Mouse (Mus musculus) myocyte (in vitro differentiated cells): ENCODE results near the gene Mrps12. TPM values are rescaled to one million over a fixed set of nuclear protein-coding genes. Genes with fewer than 3 reads are reported as not detected.

Source experiments
- H3K27me3 ChIP-seq: one replicate; pipeline ENCODE4 v1.6.1; 2011; ENCODE audit not compliant: control insufficient read depth, insufficient read depth, insufficient read length
- H3K36me3 ChIP-seq: one replicate; pipeline ENCODE4 v1.6.1; 2011; ENCODE audit not compliant: control insufficient read depth, insufficient read depth
- H3K4me2 ChIP-seq: one replicate; pipeline ENCODE4 v1.6.1; 2011; ENCODE audit warnings: low read depth, control low read depth
- H3K4me3 ChIP-seq: one replicate; pipeline ENCODE4 v1.5.1; 2011; ENCODE audit warnings: mild to moderate bottlenecking, control low read depth, moderate library complexity
- H3K79me2 ChIP-seq: one replicate; pipeline ENCODE4 v1.6.1; 2011; ENCODE audit not compliant: control insufficient read depth, insufficient read depth
- H3ac ChIP-seq: one replicate; pipeline ENCODE4 v1.6.1; 2011; ENCODE audit not compliant: control insufficient read depth, insufficient read length
- CEBPB ChIP-seq: IDR thresholded peaks from 2 replicates; pipeline ENCODE4 v1.6.1; 2011; ENCODE audit warnings: mild to moderate bottlenecking, moderate library complexity; ENCODE audit not compliant: poor library complexity, insufficient read depth, severe bottlenecking
- E2F4 ChIP-seq: IDR thresholded peaks from one replicate; pipeline ENCODE4 v1.6.1; 2011; ENCODE audit warnings: mild to moderate bottlenecking, control low read depth, moderate library complexity; ENCODE audit not compliant: insufficient read depth
- MAX ChIP-seq: IDR thresholded peaks from one replicate; pipeline ENCODE4 v1.6.1; 2011; ENCODE audit warnings: low read depth, mild to moderate bottlenecking, control low read depth
- MYOD1 ChIP-seq, 3 experiments: IDR thresholded peaks; one replicate each; pipeline ENCODE4 v1.6.1; 2011; ENCODE audit warnings: control low read depth in 2 of 3, low read depth in 2 of 3, mild to moderate bottlenecking in 2 of 3, moderate library complexity in 1 of 3; ENCODE audit not compliant: insufficient read length in 2 of 3, control insufficient read depth in 1 of 3
- MYOG ChIP-seq, 3 experiments: IDR thresholded peaks; one replicate each; pipeline ENCODE4 v1.6.1; 2011; ENCODE audit warnings: control low read depth in 2 of 3, low read depth in 2 of 3, mild to moderate bottlenecking in 2 of 3; ENCODE audit not compliant: insufficient read length in 2 of 3, control insufficient read depth in 1 of 3, insufficient read depth in 1 of 3
- POLR2A ChIP-seq: IDR thresholded peaks from one replicate; pipeline ENCODE4 v1.6.1; 2011; ENCODE audit warnings: low read depth, mild to moderate bottlenecking, control low read depth, moderate library complexity; ENCODE audit not compliant: insufficient read length
- POLR2AphosphoS2 ChIP-seq: IDR thresholded peaks from one replicate; pipeline ENCODE4 v1.6.1; 2011; ENCODE audit warnings: low read depth, control low read depth; ENCODE audit not compliant: insufficient read length
- REST ChIP-seq: IDR thresholded peaks from one replicate; pipeline ENCODE4 v1.6.1; 2011; ENCODE audit warnings: mild to moderate bottlenecking, control low read depth, moderate library complexity; ENCODE audit not compliant: insufficient read depth, insufficient read length
- SRF ChIP-seq: IDR thresholded peaks from one replicate; pipeline ENCODE4 v1.6.1; 2011; ENCODE audit warnings: low read depth; ENCODE audit not compliant: control insufficient read depth, insufficient read length
- TCF12 ChIP-seq: IDR thresholded peaks from one replicate; pipeline ENCODE4 v1.6.1; 2011; ENCODE audit warnings: mild to moderate bottlenecking, control low read depth; ENCODE audit not compliant: poor library complexity, insufficient read depth, severe bottlenecking
- TCF3 ChIP-seq: IDR thresholded peaks from one replicate; pipeline ENCODE4 v1.6.1; 2011; ENCODE audit warnings: low read depth, control low read depth; ENCODE audit not compliant: insufficient read length
- USF1 ChIP-seq: IDR thresholded peaks from one replicate; pipeline ENCODE4 v1.6.1; 2011; ENCODE audit warnings: low read depth, mild to moderate bottlenecking, control low read depth, moderate library complexity
- polyA plus RNA-seq: library from polyadenylated mRNA; unstranded; fragments of >200 nt; fragmentation: generic; extraction: Trizol; gene quantifications from one replicate; pipeline ENCODE4 v1.2.1, GENCODE M21; 2012; ENCODE audit warnings: missing spikeins

The Mrps12 gene
- polyA plus RNA-seq, 1 experiment = 132 TPM

DNA sequence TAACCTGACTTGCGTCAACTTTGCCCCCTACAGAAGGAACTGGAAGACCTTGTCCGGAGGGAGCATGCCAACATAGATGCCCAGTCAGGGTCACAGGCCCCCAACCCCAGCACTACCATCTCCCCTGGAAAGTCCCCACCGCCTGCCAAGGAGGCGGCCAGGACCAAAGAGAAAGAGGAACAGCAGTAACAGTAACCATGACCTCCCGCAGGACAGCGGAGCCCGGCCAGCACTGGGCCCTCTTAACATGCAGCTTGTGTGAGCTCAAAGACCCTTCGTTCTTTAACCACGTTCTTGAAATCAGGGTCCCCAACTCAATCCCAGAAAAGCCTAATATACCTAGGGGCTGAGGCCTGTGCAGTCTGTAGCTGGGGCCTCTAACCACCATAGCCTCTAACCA lies 46.3 kb upstream of the Mrps12 start:
- TF ChIP-seq TCF3 = no peak
- TF ChIP-seq POLR2A = no peak
- no peak for TF ChIP-seq MYOD1 (IDR thresholded peaks at IDR 0.05; ENCODE audit: control insufficient read depth in 1 of 3, insufficient read length in 2 of 3, low read depth in 2 of 3)
- TF ChIP-seq TCF12 = no peak
- no peak for TF ChIP-seq MAX
- TF ChIP-seq SRF = no peak
- no peak for TF ChIP-seq CEBPB
- TF ChIP-seq REST = no peak
- TF ChIP-seq POLR2AphosphoS2 = no peak
- TF ChIP-seq MYOG (IDR thresholded peaks at IDR 0.05; ENCODE audit: control insufficient read depth in 1 of 3, insufficient read depth in 1 of 3, insufficient read length in 2 of 3, low read depth in 2 of 3) = no peak
- no peaks in the 10 kb centered on the region for H3K79me2 ChIP-seq
- no peak overlapping the region for H3ac ChIP-seq
- no peak overlapping the region for H3K4me3 ChIP-seq
- no peak overlapping the region for H3K4me2 ChIP-seq
- H3K36me3 ChIP-seq = no peaks in the 10 kb centered on the region
- H3K27me3 ChIP-seq = no peaks in the 10 kb centered on the region

DNA sequence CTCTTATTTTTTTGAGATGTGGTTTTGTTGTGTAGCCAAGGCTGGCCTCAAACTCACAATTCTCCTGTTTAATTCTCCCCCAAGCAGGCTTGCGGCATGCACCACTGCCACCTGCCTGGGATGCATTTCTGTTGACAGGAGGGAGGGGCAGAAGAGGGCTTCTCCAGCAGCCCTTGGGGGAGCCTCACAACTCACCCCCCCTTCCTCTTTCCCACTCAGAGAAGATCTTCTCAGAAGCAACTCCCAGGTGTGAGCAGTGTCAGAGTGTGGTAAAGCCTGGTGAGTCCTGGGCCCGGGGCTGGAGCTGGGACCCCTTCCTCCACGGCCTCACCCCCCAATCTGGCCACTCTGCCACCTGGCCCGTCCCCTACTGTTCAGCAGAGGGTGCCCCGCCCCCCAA lies 43.5 kb upstream of the Mrps12 start:
- Histone ChIP-seq H3K79me2 (no peaks in the 10 kb centered on the region), H3K36me3 (no peaks in the 10 kb centered on the region), H3ac (no peak overlapping the region), H3K4me3 (no peak overlapping the region), H3K4me2 (no peak overlapping the region), H3K27me3 (no peaks in the 10 kb centered on the region)
- TF ChIP-seq MAX = no peak
- TF ChIP-seq REST = no peak
- no peak for TF ChIP-seq POLR2AphosphoS2
- TF ChIP-seq MYOG (IDR thresholded peaks at IDR 0.05; ENCODE audit: control insufficient read depth in 1 of 3, insufficient read depth in 1 of 3, insufficient read length in 2 of 3, low read depth in 2 of 3) = no peak
- TF ChIP-seq TCF12 = no peak
- TF ChIP-seq USF1 = no peak
- no peak for TF ChIP-seq POLR2A
- TF ChIP-seq CEBPB = no peak
- no peak for TF ChIP-seq E2F4

DNA sequence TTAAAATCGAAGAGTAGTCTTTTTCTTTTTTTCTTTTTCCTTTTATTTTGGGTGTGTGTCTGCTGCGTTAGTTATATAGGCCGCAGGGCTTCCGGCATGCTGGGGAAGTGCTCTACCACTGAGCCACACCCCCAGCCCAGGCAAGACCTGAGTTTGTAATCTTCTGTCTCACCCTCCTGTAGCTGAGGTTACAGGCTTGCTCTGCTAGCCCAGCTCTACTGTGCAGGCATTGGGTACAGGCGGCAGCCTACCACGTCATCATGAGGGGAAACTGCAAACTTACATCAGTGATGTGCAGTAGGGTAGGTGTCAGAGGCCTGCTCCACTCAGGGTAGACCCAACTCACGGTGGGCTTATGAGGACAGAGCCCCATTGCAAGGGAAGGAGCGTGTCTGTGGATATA lies 39.6 kb upstream of the Mrps12 start:
- no peak for TF ChIP-seq USF1
- no peak for TF ChIP-seq TCF12
- TF ChIP-seq SRF = no peak
- TF ChIP-seq MAX = no peak
- TF ChIP-seq MYOG (IDR thresholded peaks at IDR 0.05; ENCODE audit: control insufficient read depth in 1 of 3, insufficient read depth in 1 of 3, insufficient read length in 2 of 3, low read depth in 2 of 3) = no peak
- H3K27me3 ChIP-seq = no peaks in the 10 kb centered on the region
- no peaks in the 10 kb centered on the region for H3K79me2 ChIP-seq
- no peak overlapping the region for H3ac ChIP-seq
- no peak overlapping the region for H3K4me3 ChIP-seq
- no peak overlapping the region for H3K4me2 ChIP-seq
- H3K36me3 ChIP-seq = peaks cover 8% of the 10 kb centered on the region

DNA sequence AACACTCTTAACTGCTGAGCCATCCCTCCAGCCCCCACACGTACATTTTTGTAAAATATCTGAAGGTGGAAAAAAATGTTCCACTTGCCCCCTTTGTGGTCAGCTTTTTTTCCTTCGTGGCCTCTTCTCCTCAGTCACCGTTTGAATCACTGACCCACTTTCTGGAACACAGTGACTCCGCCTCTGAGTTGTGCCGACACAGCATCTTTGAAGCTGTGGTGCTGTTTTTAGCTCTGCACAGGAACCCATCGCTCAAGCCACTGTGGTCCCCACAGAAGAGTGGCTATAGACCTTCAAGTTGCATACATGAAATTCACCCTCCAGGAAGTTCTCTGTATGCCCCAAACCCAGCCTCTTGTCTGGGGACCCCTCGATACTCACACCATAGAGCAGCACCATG lies 39.2 kb upstream of the Mrps12 start:
- H3K4me2 ChIP-seq = no peak overlapping the region
- TF ChIP-seq POLR2AphosphoS2 = no peak
- TF ChIP-seq E2F4 = no peak
- TF ChIP-seq REST = no peak
- no peak for TF ChIP-seq USF1
- TF ChIP-seq MYOD1 (IDR thresholded peaks at IDR 0.05; ENCODE audit: control insufficient read depth in 1 of 3, insufficient read length in 2 of 3, low read depth in 2 of 3) = no peak
- no peak for TF ChIP-seq TCF12
- no peak for TF ChIP-seq TCF3
- TF ChIP-seq CEBPB = no peak
- no peak for TF ChIP-seq MYOG (IDR thresholded peaks at IDR 0.05; ENCODE audit: control insufficient read depth in 1 of 3, insufficient read depth in 1 of 3, insufficient read length in 2 of 3, low read depth in 2 of 3)
- no peak for TF ChIP-seq SRF
- peaks cover 8% of the 10 kb centered on the region for H3K36me3 ChIP-seq
- no peaks in the 10 kb centered on the region for H3K79me2 ChIP-seq
- H3K4me3 ChIP-seq = no peak overlapping the region
- H3K27me3 ChIP-seq = no peaks in the 10 kb centered on the region
- H3ac ChIP-seq = no peak overlapping the region

DNA sequence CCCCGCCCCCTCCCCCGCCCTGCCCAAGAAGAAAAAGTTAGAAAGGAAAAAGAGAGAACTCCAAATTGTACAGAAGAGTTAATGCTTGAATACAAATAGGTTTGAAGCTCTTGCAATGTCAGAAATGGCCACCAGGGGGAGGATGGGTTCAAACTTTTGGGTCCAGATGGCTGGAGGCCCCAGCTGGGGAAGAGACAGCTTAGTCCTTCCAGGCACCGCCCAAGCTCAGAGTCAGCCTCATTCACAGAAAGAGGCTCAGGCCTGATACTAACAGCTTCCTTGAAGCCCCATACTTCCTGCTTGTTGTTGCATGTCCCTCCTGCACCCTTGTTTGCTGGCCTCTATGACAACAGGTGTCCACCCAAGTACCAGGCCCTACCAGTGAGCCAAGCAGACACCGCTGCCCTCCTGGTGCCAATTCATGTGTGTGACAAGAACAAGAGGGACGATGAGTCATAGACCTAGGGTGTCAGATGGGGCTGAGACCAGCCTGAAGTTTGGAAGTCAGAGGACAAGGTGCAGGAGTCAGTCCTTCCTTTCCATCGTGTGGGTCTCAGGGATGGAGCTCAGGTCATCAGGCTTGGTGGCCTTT lies 38.5 kb upstream of the Mrps12 start:
- H3K27me3 ChIP-seq = no peaks in the 10 kb centered on the region
- no peaks in the 10 kb centered on the region for H3K79me2 ChIP-seq
- no peak overlapping the region for H3K4me2 ChIP-seq
- peaks cover 8% of the 10 kb centered on the region for H3K36me3 ChIP-seq
- H3ac ChIP-seq = no peak overlapping the region
- no peak overlapping the region for H3K4me3 ChIP-seq
- TF ChIP-seq MYOD1 (IDR thresholded peaks at IDR 0.05; ENCODE audit: control insufficient read depth in 1 of 3, insufficient read length in 2 of 3, low read depth in 2 of 3) (peak in 2 of 3 experiments; percentile 43 to 83), MYOG (IDR thresholded peaks at IDR 0.05; ENCODE audit: control insufficient read depth in 1 of 3, insufficient read depth in 1 of 3, insufficient read length in 2 of 3, low read depth in 2 of 3) (peak in 2 of 3 experiments; percentile 15 to 56), POLR2AphosphoS2 (no peak)
